Mouse (Mus musculus) gastrocnemius, adult 18-20 months (tissue): ENCODE data around the gene Gm21304. TPM values are rescaled to one million over a fixed set of nuclear protein-coding genes. Genes with fewer than 3 reads are reported as not detected.
"Not testable (repeated sequence)": the region's sequence is repeated elsewhere in the genome, so short reads cannot be mapped to it uniquely, and the experiment has no call there.

Experiments
- DNase-seq: peaks from one replicate; pipeline ENCODE4 v3.0.0; 2021; ENCODE audit warnings: low spot score
- long read RNA-seq, 2 experiments: library from polyadenylated mRNA; stranded (forward); transcript quantifications; one replicate each; pipeline ENCODE4 v2.0.0; 2021
- total RNA-seq, 2 experiments: library from RNA; stranded (reverse); gene quantifications; 2 replicates each; pipeline ENCODE4 v1.2.3; 2021

Gene Gm21304
- total RNA-seq: not detected
- long read RNA-seq, experiment 1: 0 reads
- long read RNA-seq, experiment 2: 0 reads

GRCm38 (mm10) chr10:104168215-104168614, at the start of gene Gm21304:
Gm21304 (plus strand) TSS chr10:104168515.
- not testable (repeated sequence) for DNase-seq

GRCm38 (mm10) chr10:104142687-104143086, 25.6 kb upstream of the Gm21304 start, which contains the start of gene Gm21293:
Gm21293 (plus strand) TSS chr10:104142987.
- not testable (repeated sequence) for DNase-seq

- not testable (repeated sequence) for DNase-seq
Measured at GRCm38 (mm10) chr10:104151197-104151596, 17.1 kb upstream of the Gm21304 start, which contains the start of gene Gm6763. Gm6763 (plus strand) TSS chr10:104151497.

GRCm38 (mm10) chr10:104159706-104160105, 8.6 kb upstream of the Gm21304 start, which contains the start of gene Gm8764:
Gm8764 (plus strand) TSS chr10:104160006.
- DNase-seq: not testable (repeated sequence)

GRCm38 (mm10) chr10:104176724-104177123, 8.4 kb downstream of the Gm21304 start, which contains the start of gene Gm21312:
Gm21312 (plus strand) TSS chr10:104177024.
- DNase-seq: not testable (repeated sequence)

- not testable (repeated sequence) for DNase-seq
Measured at GRCm38 (mm10) chr10:104185233-104185632, 16.9 kb downstream of the Gm21304 start, which contains the start of gene Gm20765. Gm20765 (plus strand) TSS chr10:104185533.

GRCm38 (mm10) chr10:104193742-104194141, 25.4 kb downstream of the Gm21304 start, which contains the start of gene Gm4340:
Gm4340 (plus strand) TSS chr10:104194042.
- not testable (repeated sequence) for DNase-seq

- no peak for DNase-seq
Measured at GRCm38 (mm10) chr10:104209655-104210054, 41.3 kb downstream of the Gm21304 start.

GRCm38 (mm10) chr10:104210268-104210990, 42.1 kb downstream of the Gm21304 start:
- no peak for DNase-seq

- DNase-seq: no peak
Measured at GRCm38 (mm10) chr10:104214527-104214926, 46.2 kb downstream of the Gm21304 start.

Other genes with a start within 250 kb of the Gm21304 start
- not detected for gene Gm21293, start 25.5 kb upstream of the Gm21304 start, total RNA-seq
- not detected for gene Gm6763, start 17.0 kb upstream of the Gm21304 start, total RNA-seq
- not detected for gene Gm8764, start 8.5 kb upstream of the Gm21304 start, total RNA-seq
- gene Gm21312, start 8.5 kb downstream of the Gm21304 start, total RNA-seq: not detected
- gene Gm20765, start 17.0 kb downstream of the Gm21304 start, total RNA-seq: not detected
- gene Gm4340, start 25.5 kb downstream of the Gm21304 start, total RNA-seq: not detected